Mouse (Mus musculus): ENCODE measurements around the gene AU022252. TPM values are rescaled to one million over a fixed set of nuclear protein-coding genes. Genes with fewer than 3 reads are reported as not detected.

AU022252 gene
- polyA plus RNA-seq, 1 experiment from 2014 or later = 30.2 TPM

DNA sequence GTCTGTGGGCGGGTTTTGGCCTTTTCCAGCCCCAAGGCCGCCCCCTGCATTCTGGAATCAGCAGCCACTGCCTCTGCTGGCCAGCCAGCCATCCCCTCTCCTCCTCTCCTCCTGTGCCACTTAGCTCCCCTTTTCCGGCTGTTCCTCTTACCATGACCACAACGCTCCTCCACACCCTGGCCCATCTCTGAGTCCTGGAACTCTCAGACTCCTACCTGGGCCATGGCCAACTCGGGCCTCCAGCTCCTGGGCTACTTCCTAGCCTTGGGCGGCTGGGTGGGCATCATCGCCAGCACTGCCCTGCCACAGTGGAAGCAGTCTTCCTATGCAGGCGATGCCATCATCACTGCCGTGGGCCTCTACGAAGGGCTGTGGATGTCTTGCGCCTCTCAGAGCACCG lies 22.8 kb upstream of the AU022252 start, which contains the start of gene Cldn19:
Gene Cldn19 (plus strand): TSS at position 64 of the 400 bp plus-strand sequence.
- Histone ChIP-seq H3K4me1 (replicated peaks) (peaks cover 22% of the 10 kb centered on the region), H3K27ac (peak within 1 kb of the TSS; percentile 80), H3K9me3 (no peaks in the 10 kb centered on the region), H3K4me3 (replicated peaks) (no peak within 1 kb of the TSS), H3K9ac (replicated peaks) (peak within 1 kb of the TSS; percentile 52), H3K36me3 (no peaks in the 10 kb centered on the region), H3K27me3 (no peaks in the 10 kb centered on the region), H3K4me2 (replicated peaks) (no peak within 1 kb of the TSS)
- WGBS = 74% methylated on average over 12 of the region's 12 CpGs
- ATAC-seq = no peak

DNA sequence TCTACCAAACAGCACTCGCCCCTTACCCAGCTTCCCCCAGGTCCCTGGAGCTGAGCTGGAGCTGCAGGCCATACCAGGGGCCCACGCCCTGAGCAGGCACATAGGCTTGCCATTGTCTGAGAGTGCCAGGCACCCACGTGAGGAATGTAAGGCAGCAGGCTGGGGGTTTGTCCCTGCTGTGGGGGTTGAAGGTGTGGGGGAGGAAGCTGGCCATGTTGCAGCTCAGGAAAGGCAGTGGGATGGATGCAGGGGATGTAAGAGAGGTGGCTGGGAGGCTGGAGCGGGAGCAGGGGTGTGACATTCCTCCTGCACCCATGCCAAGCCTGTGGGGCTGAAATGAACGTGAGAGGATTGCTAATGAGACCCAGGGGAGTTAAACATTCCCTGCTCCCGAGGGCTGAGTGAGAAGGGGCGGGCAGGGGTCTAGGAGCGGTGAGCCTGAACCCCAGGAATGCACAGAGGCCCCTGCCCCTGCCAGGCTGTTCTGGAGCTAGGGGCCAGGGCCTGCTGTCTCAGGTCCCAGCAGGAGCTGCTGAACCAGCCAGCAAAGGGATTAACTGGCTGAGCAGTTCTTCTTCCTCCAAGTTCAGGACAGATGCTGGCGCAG lies 21.6 kb upstream of the AU022252 start:
- Histone ChIP-seq H3K9ac (replicated peaks) (peak overlapping the region; percentile 52), H3K27ac (peak overlapping the region; percentile 80), H3K27me3 (no peaks in the 10 kb centered on the region), H3K4me2 (replicated peaks) (no peak overlapping the region), H3K4me3 (replicated peaks) (no peak overlapping the region), H3K4me1 (replicated peaks) (peaks cover 22% of the 10 kb centered on the region), H3K36me3 (no peaks in the 10 kb centered on the region), H3K9me3 (no peaks in the 10 kb centered on the region)
- peak; percentile 79 for ATAC-seq
- WGBS = 16% methylated on average over 9 of the region's 9 CpGs

DNA sequence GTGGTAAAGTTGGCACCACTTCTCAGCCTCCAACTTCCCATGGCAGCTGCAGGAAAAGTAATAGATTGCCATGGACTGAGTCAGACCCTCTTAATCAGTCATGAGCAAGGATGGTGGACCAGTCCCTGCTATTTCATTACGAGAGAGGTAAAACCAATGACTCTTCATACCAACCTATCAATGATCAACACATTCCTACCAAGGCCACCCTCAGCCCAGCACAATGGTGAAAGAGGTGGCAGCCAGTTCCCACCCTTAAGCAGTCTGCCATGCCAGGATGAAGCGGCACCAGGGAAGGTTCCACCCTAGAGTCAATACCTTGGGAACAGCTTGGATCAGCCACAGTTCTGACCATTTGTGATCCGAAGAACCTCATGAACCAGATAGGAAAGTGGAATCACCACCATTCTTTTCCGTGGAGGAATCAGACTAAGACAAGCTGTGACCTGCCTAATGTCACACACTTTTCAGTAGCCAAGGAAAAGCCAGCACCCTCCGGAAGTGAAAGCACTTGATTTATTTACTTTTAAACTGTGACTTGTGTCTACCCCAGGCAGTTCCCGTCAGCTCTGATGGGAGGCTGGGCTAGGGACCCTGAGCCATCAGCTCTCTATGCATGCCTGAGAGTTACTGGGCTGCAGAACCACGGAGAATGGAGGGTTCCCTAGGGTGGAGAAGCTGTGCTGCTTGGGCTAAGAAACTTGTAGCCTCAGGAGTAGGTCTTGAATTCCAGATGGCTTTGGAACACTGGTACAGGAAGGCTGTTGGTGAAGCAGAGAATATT lies 19.7 kb upstream of the AU022252 start:
- H3K4me2 ChIP-seq (replicated peaks) = no peak overlapping the region
- peaks cover 4% of the 10 kb centered on the region for H3K36me3 ChIP-seq
- no peak overlapping the region for H3K9ac ChIP-seq (replicated peaks)
- ATAC-seq = no peak
- no peaks in the 10 kb centered on the region for H3K27me3 ChIP-seq
- H3K27ac ChIP-seq = no peak overlapping the region
- H3K4me3 ChIP-seq (replicated peaks) = no peak overlapping the region
- H3K9me3 ChIP-seq = no peaks in the 10 kb centered on the region
- H3K4me1 ChIP-seq (replicated peaks) = peaks cover 36% of the 10 kb centered on the region
- 78% methylated on average over 7 of the region's 7 CpGs for WGBS

DNA sequence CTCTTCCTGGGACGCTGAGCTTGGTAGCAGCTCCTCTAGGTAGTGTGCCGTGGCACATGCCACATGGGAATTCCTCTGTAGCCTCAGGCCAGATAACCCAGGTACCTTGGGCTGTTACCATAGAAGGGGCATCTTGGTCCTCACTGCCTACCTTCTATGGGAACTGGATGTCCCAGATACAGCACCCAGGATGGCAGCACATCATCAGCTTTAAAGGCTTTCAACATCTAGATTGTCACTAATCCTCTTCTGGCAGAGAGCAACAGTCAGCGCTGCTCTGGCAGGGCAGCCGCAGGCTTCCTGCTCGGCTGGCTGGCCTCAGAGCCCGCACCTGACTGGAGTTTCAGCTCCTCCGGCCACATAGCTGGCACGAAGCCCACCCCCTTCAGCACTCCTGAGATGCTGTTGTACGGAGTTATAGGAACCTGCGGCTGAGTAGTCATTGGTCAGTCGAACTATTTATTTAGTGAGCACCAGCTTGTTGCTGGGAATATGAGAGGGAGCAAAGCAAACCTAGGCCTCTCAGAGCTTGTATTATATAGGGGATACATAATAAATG lies 16.0 kb upstream of the AU022252 start:
- Histone ChIP-seq H3K27me3 (no peaks in the 10 kb centered on the region), H3K4me3 (replicated peaks) (no peak overlapping the region), H3K9ac (replicated peaks) (no peak overlapping the region), H3K4me2 (replicated peaks) (no peak overlapping the region), H3K36me3 (peaks cover 36% of the 10 kb centered on the region), H3K27ac (no peak overlapping the region), H3K4me1 (replicated peaks) (peaks cover 17% of the 10 kb centered on the region), H3K9me3 (no peaks in the 10 kb centered on the region)
- no peak for ATAC-seq
- WGBS = 82% methylated on average over 11 of the region's 11 CpGs

DNA sequence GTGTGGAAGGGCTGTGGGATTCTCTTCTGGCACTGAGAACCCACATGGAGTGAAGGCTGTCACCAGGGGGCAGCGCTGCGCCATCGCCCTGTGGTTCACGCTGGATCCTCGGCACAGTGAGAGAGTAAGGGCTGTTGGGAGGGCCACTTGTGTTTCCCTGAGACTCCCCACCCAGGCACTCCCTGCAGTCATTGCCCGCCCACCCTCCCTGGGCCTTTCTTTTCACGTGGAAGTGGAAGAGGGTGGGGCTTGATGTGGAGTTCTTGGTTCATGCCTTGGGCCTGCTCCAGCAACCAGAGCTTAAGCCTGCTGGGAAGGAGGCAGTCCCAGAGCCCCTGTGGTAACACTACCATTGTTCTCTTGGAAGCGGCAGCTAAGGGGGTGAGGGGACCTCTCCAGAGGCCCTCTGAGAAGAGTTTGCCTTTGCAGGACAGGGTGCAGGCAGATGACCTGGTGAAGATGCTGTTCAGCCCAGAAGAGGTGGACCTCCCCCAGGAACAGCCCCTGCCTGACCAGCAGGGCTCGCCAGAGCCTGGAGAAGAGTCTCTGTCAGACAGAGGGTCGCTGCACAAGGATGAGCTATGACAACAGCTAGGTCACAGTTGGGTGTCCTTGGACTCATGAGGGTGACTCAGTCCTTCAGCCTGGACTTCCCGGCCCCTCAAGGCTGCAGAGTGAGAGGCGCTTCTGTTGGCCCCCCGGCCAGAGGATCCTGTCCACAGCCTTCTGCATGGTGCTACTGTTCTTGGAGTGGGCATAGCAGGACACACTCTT lies 15.1 kb upstream of the AU022252 start:
- H3K27ac ChIP-seq = peak overlapping the region; percentile 61
- H3K36me3 ChIP-seq = peaks cover 44% of the 10 kb centered on the region
- no peak overlapping the region for H3K9ac ChIP-seq (replicated peaks)
- WGBS = 22% methylated on average over 13 of the region's 13 CpGs
- H3K4me2 ChIP-seq (replicated peaks) = no peak overlapping the region
- peaks cover 17% of the 10 kb centered on the region for H3K4me1 ChIP-seq (replicated peaks)
- H3K27me3 ChIP-seq = no peaks in the 10 kb centered on the region
- H3K4me3 ChIP-seq (replicated peaks) = no peak overlapping the region
- no peaks in the 10 kb centered on the region for H3K9me3 ChIP-seq
- peak; percentile 83 for ATAC-seq

DNA sequence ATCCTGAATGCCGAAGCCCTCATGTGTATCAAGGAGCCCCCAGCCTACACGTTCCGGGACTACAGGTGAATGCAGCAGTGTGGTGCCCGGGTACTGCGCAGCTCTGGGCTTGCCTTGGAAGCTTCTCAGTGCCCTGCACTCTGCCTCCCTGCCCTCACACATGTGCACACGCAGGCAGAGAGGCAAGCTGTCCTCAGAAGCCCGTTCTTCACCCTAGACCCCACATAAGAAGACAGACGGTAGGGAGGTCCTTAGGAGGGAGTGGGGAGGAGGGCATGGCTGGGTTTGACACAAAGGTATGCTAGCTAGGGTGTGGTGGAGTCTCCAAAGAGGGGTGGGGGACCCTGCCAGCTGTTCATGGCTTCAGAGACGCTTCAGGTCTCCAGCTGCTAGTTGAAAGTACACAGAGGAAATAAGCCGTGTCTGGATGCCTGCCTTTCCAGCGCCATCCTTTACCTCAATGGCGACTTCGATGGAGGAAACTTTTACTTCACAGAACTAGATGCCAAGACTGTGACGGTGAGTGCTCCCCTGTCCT lies 14.2 kb upstream of the AU022252 start:
- WGBS = 78% methylated on average over 14 of the region's 14 CpGs
- no peak for ATAC-seq
- Histone ChIP-seq H3K36me3 (peaks cover 53% of the 10 kb centered on the region), H3K27me3 (no peaks in the 10 kb centered on the region), H3K9ac (replicated peaks) (no peak overlapping the region), H3K27ac (peak overlapping the region; percentile 30; the same call in 1 of the 2 replicates), H3K4me1 (replicated peaks) (peaks cover 17% of the 10 kb centered on the region), H3K4me3 (replicated peaks) (no peak overlapping the region), H3K9me3 (no peaks in the 10 kb centered on the region), H3K4me2 (replicated peaks) (no peak overlapping the region)

DNA sequence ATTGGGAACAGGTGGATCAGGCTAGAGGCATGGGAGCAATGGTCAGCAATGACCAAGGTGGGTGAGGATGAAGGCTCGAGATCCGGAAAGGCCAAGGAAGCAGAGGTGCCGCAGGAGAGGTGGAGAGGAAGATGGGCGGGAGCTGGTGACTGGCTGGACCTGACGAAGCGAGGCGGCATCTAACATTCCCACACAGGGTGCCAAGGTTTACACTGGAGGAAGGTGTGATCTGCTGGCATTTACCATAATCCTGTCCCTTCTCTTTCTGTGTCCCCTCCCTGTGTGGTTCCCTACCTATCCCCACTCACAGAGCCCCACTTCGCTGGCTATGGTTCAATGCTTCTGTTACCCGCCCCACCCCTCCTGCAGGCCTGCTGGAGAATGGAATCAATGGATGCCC lies 13.4 kb upstream of the AU022252 start:
- ATAC-seq = no peak
- H3K27me3 ChIP-seq = no peaks in the 10 kb centered on the region
- WGBS = 79% methylated on average over 9 of the region's 9 CpGs
- H3K4me1 ChIP-seq (replicated peaks) = peaks cover 17% of the 10 kb centered on the region
- peaks cover 61% of the 10 kb centered on the region for H3K36me3 ChIP-seq
- H3K9me3 ChIP-seq = no peaks in the 10 kb centered on the region
- H3K27ac ChIP-seq = no peak overlapping the region; the same call in 1 of the 2 replicates
- no peak overlapping the region for H3K9ac ChIP-seq (replicated peaks)
- H3K4me2 ChIP-seq (replicated peaks) = no peak overlapping the region
- H3K4me3 ChIP-seq (replicated peaks) = no peak overlapping the region

DNA sequence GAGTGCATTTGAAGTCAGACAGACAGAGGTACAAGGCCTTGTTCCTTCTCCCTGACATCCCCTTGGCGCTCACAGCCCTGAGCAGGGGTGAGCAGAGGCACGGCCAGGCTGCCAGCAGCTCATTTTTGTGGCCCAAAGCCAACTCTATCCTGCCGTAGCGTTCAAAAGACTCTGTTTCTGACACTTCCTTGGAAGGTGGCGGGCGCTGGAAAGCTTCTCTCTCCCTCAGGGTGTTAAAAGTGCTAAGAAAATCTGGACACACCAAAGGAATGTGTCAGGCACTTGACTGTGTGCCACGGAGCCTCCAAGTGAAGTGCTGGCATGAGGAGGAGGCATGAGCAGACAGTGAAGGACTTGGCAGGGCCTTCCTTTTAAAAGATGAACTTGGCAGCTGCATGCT lies 13.0 kb upstream of the AU022252 start:
- Histone ChIP-seq H3K9ac (replicated peaks) (no peak overlapping the region), H3K27me3 (no peaks in the 10 kb centered on the region), H3K27ac (no peak overlapping the region; the same call in 1 of the 2 replicates), H3K4me1 (replicated peaks) (peaks cover 17% of the 10 kb centered on the region), H3K4me3 (replicated peaks) (no peak overlapping the region), H3K36me3 (peaks cover 65% of the 10 kb centered on the region), H3K9me3 (no peaks in the 10 kb centered on the region), H3K4me2 (replicated peaks) (no peak overlapping the region)
- no peak for ATAC-seq
- WGBS = 81% methylated on average over 7 of the region's 7 CpGs

DNA sequence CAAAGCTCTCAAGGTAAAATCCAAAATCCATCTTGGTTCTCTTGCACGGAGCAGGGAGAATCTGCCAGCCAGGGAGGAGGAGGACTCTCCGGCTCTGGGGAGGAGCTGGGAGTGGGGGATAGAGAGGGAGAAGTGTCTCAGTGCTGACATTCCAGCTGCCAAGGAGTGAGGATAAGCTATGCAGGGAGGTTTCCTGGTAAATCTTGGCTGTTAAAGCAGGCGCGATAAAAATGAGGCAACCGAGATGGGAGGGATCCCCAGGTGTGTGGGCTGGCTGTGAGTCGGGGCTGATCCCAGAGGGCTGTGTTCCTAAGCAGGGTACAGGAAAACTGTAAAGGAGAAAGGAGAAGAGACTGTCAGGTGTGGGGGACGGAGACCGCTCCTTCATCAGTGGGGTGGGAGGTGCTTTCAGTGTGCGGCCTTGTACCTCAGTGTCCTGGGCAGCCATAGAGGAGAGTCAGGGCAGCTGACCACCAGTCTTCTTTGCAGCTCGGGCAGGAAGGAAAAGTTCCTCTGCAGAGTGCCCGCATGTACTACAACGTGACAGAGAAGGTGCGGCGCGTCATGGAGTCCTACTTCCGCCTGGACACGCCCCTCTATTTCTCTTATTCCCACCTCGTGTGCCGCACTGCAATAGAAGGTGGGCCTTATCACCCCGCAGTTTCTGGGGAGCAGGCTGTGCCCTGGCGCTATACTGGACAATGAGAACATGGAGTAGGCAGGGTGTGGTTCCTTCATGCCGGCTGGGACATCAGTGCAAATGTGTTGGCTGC lies 12.1 kb upstream of the AU022252 start:
- H3K27me3 ChIP-seq = no peaks in the 10 kb centered on the region
- no peaks in the 10 kb centered on the region for H3K9me3 ChIP-seq
- H3K27ac ChIP-seq = no peak overlapping the region
- ATAC-seq = no peak
- no peak overlapping the region for H3K4me2 ChIP-seq (replicated peaks)
- peaks cover 17% of the 10 kb centered on the region for H3K4me1 ChIP-seq (replicated peaks)
- H3K9ac ChIP-seq (replicated peaks) = no peak overlapping the region
- H3K4me3 ChIP-seq (replicated peaks) = no peak overlapping the region
- WGBS = 83% methylated on average over 22 of the region's 22 CpGs
- peaks cover 66% of the 10 kb centered on the region for H3K36me3 ChIP-seq

DNA sequence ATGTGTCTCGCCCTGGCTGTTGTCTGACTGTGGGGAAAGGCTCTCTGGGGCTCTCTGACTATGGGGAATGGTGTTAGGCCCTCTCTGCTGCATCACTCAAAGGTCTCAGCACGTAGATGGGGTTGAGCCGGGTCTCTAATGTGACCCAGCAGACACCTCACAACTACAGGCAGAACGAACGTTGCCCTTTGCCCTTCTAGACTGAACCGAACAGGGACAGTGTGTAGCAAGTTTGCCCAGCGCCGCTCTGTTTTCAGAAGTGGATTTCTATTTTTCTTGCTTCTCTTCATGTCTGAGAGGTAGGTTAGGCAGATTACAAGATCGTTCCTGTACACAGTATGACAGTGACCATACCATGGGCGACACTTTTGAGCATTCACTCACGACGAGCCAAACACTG lies 10.1 kb upstream of the AU022252 start:
- no peak overlapping the region for H3K4me3 ChIP-seq (replicated peaks)
- H3K27ac ChIP-seq = no peak overlapping the region
- no peak overlapping the region for H3K9ac ChIP-seq (replicated peaks)
- H3K4me1 ChIP-seq (replicated peaks) = peaks cover 12% of the 10 kb centered on the region
- H3K27me3 ChIP-seq = no peaks in the 10 kb centered on the region
- H3K4me2 ChIP-seq (replicated peaks) = no peak overlapping the region
- ATAC-seq = no peak
- 93% methylated on average over 12 of the region's 12 CpGs for WGBS
- H3K9me3 ChIP-seq = no peaks in the 10 kb centered on the region
- peaks cover 69% of the 10 kb centered on the region for H3K36me3 ChIP-seq

DNA sequence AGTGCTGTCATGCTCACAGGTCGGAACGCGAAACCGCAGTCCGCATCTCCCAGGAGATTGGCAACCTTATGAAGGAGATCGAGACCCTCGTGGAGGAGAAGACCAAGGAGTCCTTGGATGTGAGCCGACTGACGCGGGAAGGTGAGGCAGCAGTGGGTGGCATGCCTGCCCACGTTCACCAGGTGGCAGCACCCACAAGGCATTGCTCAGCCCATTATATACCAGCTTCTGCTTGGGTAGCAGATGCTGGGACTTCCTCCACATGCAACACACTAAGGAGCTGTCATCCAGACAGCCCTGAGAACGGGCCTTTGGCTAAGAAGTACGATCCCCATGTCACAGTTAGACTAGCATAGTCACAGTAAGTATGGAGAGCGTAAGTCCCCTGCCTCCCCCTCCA lies 9.2 kb upstream of the AU022252 start:
- Histone ChIP-seq H3K36me3 (peaks cover 75% of the 10 kb centered on the region), H3K4me1 (replicated peaks) (peaks cover 6% of the 10 kb centered on the region; the same call in 1 of the 2 replicates), H3K4me2 (replicated peaks) (no peak overlapping the region), H3K9ac (replicated peaks) (no peak overlapping the region), H3K9me3 (no peaks in the 10 kb centered on the region), H3K4me3 (replicated peaks) (no peak overlapping the region), H3K27ac (no peak overlapping the region), H3K27me3 (no peaks in the 10 kb centered on the region)
- WGBS = 90% methylated on average over 14 of the region's 14 CpGs
- ATAC-seq = no peak

Measured in midbrain, embryonic 13.5 days (tissue).